Mouse (Mus musculus) cerebellum, postnatal 36 days (tissue): ENCODE data around the gene Hivep2.
A peak's percentile ranks its signal among the peaks of the same experiment; 100 is the strongest.

Source experiments
- DNase-seq, 2 experiments: peaks; one replicate each; pipeline ENCODE4 v3.0.0; 2021 to 2022; ENCODE audit warnings: mixed read lengths in 2 of 2

The Hivep2 gene

GRCm38 (mm10) chr10:14024971-14025370 lies 59.1 kb downstream of the Hivep2 start:
- no peak for DNase-seq

DNA sequence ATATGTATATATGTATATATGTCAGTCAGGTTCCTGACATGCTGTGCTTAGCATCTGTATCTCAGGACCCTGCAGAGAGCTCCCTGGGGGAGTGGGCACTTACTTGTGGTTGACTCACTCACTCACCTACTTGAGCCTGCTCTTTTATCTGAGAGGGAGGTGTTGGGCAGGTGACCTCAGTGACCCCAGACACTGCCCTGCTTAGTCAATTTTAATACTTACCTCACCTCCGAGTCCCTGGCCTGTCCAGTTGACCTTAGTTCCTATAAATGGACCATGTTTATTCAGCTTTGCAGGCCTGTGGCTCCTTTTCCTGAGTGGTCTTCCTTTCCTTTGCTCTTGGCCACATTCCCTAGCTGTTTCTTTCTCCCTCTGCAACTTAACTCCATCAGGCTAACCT lies 61.9 kb downstream of the Hivep2 start:
- DNase-seq = no peak

DNA sequence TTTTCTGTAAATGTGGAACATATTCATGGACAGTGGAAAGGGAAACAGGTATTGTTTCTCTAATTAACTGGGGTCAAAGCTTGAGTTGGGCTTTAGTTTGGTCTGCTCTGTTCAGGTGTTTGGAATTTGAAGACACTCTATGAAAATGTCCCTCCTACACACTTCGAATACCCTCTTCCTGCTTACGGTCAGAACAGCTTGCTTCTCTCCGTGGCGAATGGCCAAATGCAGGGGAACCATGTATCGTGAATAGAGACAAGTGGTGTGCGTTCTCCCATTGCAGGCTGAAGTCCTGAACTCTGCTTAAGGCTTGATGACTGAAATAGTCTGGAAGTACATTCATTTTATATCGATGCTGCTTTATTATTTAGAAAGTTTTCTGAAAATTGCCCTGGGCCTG lies 63.1 kb downstream of the Hivep2 start:
- peak; percentile 60 for DNase-seq

- no peak for DNase-seq
These were observed 64.7 kb downstream of the Hivep2 start for GRCm38 (mm10) chr10:14030458-14031035.

- DNase-seq = no peak
These were observed 66.7 kb downstream of the Hivep2 start for GRCm38 (mm10) chr10:14032532-14032931.

DNA sequence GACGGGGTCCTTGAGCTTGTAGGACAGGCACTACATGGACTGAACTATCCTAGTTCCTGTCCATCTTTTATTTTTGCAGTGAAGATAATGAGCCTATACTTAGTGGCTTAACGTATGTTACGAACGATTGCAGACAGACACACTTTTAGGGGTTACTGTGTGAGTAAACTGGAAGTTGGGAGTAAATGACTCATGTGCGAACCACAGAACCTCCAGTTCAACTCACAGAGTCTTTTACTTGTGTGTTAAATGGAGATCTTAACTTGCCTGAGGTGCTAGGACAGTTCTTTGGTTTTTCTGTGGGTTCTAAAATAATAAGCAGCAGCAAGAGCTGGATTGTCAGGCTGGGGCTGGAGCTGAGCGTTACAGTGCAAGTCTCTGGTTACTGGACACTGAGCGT lies 68.2 kb downstream of the Hivep2 start:
- no peak for DNase-seq

DNA sequence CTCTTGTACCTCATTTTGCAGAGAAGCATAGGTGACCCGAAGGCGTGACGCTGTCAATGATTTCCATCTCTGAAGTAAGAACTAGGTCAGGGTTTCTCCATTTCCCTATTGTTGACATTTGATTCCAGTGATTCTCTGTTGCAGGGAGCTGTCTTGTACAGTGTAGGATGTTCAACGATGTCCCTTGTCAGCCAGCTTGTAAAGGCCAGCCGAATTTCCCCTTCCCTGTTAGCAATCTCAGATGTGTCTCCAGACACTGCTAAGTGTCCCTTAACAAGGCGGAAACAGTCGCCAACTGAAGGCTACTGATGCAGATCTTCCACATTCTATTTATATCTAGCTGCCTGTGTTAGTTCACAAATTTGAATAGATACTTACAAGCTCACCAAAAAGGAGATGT lies 68.9 kb downstream of the Hivep2 start:
- no peak for DNase-seq

DNA sequence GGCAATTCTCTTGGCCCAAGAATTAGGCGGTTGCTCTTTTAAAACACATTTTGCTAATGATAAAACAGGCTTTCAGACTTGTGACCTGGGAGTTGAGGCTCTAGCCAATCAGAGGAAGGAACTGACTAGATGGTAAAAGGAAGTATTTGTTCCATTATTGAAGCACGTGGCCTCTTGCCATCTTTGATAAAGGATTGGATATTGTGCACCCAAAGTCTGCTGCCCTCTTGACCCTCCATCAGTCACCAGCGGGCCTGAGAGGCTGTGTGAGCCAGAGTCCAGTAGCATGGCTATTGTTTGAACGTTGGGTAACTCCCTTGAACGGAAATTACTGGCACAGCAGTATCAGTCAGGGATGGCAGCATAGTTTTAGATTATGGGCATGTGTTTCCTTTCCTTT lies 69.7 kb downstream of the Hivep2 start:
- DNase-seq = no peak

DNA sequence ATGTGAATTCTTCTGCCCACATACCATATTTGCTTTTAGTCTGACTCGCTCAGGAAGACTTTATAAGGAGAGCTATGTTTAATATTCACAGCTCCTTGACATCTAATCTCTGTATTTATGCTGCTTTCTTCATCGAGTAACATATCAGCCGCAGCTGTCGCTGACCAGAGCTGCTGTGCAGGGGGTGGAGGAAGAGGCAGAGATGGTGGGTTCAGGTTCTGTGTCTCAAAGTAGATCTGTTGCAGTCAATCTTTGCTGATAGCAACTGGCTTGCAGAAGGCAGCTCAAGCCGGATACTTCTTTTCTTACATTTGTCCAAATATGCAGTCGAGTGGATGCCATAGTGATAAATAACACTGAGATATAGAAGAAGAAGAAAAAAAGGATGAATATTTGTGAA lies 70.6 kb downstream of the Hivep2 start:
- no peak for DNase-seq

GRCm38 (mm10) chr10:14037977-14038489 lies 72.2 kb downstream of the Hivep2 start:
- DNase-seq = no peak

- DNase-seq = no peak
These were observed 75.0 kb downstream of the Hivep2 start for GRCm38 (mm10) chr10:14040716-14041470.

GRCm38 (mm10) chr10:14041606-14042005 lies 75.7 kb downstream of the Hivep2 start:
- no peak for DNase-seq

GRCm38 (mm10) chr10:14042539-14043348 lies 76.9 kb downstream of the Hivep2 start:
- DNase-seq = no peak

DNA sequence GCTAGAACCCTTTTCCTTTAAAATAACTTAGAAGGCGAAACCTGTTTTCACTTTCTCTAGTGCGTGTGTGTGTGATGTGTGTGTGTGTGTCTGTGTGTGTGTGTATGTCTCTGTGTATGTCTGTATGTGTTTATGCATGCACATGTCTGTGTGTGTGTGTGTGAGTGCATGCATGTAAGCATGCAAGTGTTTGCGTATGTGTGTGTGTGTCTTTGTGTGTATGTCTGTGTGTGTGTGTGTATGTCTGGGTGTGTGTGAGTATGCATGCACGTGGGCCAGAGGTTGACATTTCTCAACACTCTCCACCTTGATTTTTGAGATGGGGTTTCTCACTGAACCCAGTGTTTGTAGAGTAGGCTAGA lies 77.5 kb downstream of the Hivep2 start:
- DNase-seq = no peak

- no peak for DNase-seq
These were observed 78.3 kb downstream of the Hivep2 start for GRCm38 (mm10) chr10:14044046-14044782.

- DNase-seq = no peak
These were observed 79.0 kb downstream of the Hivep2 start for GRCm38 (mm10) chr10:14044783-14045392.

GRCm38 (mm10) chr10:14045745-14046144 lies 79.9 kb downstream of the Hivep2 start:
- no peak for DNase-seq

DNA sequence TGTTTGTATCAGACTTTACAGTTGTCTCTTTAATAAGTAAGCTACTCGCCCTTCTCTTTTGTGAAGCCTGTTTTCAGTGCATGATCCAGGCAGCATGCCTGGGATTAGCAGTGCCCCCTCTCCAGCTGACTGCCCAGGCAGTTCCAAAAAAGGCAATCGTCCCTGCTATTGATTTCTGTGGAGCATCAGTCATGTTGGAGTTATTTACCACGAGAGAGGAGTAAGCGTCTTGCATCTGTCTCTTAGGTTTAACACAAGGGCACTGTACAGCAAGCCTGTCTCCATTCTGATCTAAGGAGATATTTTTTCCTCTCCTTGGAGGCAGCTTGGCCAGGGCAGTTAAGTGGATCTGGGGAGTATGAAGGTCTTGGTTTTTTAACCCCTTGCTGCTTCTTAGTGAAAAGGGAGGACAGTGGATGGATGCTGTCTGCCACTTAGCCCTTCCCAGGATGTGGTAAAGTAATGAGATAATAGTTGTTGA lies 80.3 kb downstream of the Hivep2 start:
- DNase-seq = no peak

DNA sequence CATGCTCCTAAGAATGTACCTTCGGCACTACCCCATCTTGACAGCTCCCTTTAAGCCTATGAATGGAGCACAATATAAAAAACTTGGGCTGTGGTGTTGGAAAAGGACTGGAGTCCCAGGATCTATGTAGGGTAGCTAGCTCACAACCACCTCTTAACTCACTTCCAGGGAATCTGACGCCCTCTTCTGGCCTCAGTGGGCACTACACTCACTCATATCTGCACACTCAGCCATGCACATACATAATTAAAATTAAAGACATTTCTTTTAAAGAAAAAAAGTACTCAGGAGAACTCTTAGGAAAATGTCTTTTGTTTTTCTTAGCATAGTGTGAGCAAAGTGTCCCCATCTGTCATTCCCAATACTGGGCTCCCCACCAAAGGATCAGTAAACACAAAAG lies 81.1 kb downstream of the Hivep2 start:
- DNase-seq = no peak

DNA sequence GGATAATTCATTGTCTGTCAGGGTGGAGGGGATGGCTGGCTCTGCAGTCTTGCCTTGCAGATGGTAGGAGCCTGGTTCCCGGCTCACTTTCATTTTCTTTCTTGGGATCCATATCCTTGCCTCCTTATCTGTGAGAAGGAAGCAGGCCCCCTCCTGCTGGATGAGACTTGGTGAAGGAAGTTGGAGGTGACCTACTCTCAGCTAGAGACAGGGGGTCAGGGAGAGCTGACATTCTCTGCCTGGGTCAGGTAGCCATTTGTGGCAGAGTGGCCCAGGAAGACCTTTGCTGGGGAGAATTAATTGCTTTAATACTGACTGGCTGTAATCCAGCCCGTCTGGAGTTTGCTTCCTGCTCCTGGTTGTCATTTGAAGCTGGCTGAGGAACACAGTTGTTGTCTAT lies 81.8 kb downstream of the Hivep2 start:
- no peak for DNase-seq

DNA sequence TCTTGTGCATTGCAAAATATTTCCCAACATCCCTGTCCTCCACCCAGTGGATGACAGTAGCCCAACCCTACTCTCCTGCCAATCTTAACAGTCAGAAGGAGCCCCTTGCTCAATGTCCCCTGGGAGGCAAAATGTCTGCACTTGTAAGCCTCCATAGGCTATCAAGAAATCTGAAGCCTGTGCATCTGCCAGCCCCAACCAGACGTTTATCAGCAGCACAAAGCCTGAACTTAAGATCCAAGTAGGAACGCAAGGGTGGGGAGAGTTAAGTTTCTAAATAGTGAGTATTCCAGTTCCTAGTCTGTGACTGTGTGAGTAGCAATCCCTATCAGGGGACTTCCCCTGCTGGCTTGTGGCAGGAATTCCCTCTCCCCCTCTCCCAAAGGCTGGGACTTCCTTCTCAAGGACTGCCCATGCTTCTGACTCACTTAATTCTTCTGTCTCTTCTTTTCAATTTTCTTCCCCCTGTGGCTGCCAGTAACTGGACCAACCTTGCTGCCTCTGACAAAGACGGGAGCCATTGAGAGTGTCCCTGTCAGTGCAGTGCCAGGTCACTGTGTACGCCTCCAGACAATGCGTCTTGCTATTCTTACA lies 82.5 kb downstream of the Hivep2 start:
- no peak for DNase-seq

GRCm38 (mm10) chr10:14048916-14049445 lies 83.1 kb downstream of the Hivep2 start:
- peak; percentile 43 to 56 for DNase-seq
